Mouse (Mus musculus): ENCODE results near the gene Hsd3b6.
"Not testable (repeated sequence)": the region's sequence is repeated elsewhere in the genome, so short reads cannot be mapped to it uniquely, and the experiment has no call there.

The Hsd3b6 gene

DNA sequence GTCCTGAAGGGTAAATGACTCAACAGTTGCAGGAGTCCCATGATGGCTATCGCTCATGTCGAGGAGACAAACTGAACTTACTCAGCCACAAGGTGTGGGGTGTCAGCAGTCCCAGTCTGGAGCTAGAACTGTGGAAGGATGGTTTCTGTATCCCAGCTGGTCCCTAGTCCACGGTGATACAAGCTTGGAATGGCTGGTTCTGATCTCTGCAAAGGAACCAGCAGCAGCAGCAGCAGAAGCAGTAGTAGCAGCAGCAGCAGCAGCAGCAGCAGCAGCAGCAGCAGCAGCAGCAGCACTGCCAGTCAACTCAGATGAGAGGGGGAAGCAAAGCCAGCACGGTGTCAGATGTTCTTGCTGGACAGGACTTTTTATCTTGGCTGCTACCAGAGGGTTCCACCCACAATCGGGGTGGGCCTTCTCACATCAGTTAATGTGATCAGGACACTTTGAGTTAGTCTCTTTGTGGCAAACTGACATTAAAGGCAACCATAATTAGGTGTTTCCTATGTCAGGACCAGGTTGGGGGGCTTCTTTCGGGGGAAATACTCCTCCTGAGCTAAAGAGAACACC lies at the start of gene Hsd3b6:
Hsd3b6 (minus strand) TSS at position 343 of the 570 bp plus-strand sequence.
- DNase-seq (ENCODE audit: low spot score): no peak

- no peak for DNase-seq (ENCODE audit: low spot score)
Measured at GRCm38 (mm10) chr3:98862800-98863199, 48.6 kb upstream of the Hsd3b6 start.

DNA sequence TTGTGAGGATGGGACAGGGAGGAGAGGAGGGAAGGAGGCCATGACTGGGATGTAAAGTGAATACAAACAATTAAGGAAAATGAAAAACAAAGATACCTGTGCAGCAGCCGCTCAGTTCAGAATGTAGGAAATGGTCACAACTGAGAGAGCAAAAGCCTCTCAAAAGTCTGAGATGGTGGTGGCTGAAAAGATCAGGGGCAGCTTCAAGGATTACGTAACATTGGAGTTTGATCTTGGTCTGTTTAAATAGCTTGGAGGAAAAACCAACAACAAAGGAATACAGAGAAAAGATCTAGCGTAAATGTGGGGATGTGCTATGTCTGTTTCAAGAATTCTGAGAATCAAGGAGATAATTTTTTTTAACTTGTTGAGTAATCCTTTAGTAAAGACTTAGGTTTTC lies 45.3 kb upstream of the Hsd3b6 start, which contains the start of gene Hsd3b1:
Hsd3b1 (minus strand) TSS at position 219 of the 400 bp plus-strand sequence.
- DNase-seq (ENCODE audit: low spot score): no peak

DNA sequence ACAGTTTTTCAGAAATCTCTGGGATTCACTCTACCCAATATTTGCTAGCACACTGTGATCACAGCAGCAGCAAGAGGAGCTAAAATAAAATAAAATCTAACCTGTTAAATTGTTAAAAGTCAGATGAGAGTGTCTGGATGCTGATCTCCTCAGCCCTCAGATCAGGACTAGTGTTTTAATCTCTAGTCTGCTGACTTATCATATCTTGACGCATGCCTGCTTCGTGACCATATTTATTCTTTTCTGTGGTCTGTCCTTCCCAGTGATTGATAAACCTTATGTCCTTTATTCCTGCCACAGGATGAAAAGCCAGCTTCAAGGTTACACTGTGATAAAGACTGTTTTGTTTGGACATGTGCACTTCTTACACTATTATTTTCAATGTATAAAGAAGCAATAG lies 43.8 kb upstream of the Hsd3b6 start:
- no peak for DNase-seq (ENCODE audit: low spot score)

DNA sequence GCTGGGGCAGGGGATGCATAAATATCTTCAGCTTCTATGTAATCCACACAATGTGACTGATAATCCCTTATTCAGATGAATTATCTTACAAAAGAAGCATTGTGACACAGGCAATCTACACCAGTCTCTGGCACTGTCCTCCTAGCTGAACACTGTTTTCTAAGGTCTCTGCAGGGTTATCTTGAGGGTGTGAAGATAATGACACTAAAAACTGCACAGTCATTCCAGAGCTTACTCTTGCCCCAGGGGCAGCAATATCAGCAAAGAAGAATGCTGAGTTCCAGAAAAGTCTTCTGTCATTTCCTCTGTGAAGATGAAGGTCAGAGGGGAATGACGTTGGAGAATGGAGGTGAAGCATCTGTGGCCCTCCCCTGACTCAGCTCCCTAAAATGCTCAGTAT lies 42.6 kb upstream of the Hsd3b6 start:
- no peak for DNase-seq (ENCODE audit: low spot score)

DNA sequence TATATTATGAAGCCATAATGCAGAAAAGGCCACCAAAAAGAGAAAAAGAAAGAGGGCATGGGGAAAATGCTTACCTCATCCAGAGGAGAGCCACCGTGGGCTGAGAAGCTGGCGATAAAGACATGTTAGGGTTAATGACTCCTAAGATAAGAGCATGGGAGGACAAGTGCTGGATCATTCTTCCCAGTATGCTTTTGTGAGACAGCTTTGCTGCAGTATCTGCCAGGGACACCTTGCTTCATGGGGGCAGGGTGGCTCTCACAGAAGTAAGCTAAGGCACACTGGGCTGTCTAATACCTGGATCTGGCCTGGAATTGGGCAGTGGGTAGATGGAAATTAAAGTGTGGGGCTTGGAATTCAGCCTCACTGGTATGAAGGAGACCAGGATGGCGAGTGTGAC lies 40.9 kb upstream of the Hsd3b6 start:
- DNase-seq (ENCODE audit: low spot score): no peak

DNA sequence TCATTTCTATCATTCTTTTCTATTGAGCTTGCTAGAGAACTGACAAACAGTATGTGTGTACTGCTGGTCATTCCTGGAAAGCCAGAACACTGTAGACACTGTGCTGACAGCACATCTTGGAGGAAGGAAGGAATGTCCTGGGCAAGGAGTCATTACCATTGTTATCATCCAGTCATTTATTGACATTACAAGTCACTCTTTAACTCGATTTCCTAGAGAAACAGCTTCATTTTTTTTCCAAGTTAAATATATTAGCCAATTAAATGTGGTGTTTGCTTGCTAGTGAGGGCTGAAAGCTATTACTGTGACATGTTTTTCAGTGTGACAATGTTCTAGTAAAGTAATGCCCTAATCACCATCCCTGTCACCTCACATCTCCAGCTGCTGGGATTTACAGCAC lies 39.4 kb upstream of the Hsd3b6 start:
- no peak for DNase-seq (ENCODE audit: low spot score)

DNA sequence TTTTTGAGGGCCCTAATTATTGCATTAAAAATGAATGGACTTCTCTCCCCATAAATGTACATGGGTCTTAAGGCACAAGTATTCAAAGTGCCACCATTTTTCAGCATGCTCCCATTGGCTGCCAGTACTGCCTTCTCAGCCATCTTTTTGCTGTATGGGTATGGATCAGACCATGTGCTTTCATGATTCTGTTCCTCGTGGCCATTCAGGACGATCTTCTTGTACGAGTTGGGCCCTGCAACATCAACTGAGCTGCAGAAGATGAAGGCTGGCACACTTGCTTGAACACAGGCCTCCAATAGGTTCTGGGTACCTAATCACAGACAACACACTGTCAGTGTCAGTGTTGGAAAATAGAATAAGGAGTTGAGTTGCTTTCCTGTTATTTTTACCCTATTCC lies 38.8 kb upstream of the Hsd3b6 start:
- no peak for DNase-seq (ENCODE audit: low spot score)

DNA sequence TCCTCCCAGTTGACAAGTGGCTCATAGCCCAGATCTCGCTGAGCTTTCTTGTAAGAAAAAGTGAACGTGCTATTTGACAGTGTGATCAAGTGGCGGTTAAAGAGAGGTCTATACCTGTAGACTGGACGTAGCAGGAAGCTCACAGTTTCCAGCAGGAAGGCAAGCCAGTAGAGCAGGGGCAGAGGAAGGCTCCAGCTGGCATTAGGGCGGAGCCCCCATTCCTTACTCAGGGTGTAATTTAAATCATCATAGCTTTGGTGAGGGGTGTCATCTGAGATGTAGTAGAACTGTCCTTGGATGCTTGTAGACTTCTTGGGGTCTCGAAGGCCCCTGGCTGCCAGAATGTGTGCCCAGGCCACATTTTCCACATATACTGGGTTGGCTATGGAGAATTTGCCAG lies 38.4 kb upstream of the Hsd3b6 start:
- DNase-seq (ENCODE audit: low spot score): no peak

GRCm38 (mm10) chr3:98851853-98852252 lies 37.6 kb upstream of the Hsd3b6 start:
- no peak for DNase-seq (ENCODE audit: low spot score)

- DNase-seq (ENCODE audit: low spot score): no peak
Measured at GRCm38 (mm10) chr3:98850262-98850661, 36.0 kb upstream of the Hsd3b6 start.

GRCm38 (mm10) chr3:98848898-98849297 lies 34.7 kb upstream of the Hsd3b6 start:
- no peak for DNase-seq (ENCODE audit: low spot score)

DNA sequence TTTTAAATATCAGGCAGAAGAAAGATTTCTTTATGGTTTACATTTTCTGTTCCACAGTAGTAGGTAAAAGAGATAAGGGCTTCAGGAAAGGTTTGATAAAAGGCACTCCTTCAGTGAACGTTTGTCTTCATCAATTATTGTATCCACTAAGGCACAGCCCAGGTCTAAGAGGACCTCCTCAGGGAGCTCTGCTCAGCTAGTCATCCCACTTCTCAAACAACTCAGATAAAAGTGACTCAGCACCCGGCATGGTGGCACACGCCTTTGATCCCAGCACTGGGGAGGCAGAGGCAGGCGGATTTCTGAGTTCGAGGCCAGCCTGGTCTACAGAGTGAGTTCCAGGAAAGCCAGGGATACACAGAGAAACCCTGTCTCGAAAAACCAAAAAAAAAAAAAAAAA lies 1.6 kb downstream of the Hsd3b6 start:
- not testable (repeated sequence) for DNase-seq (ENCODE audit: low spot score)

- DNase-seq (ENCODE audit: low spot score): not testable (repeated sequence)
Measured at GRCm38 (mm10) chr3:98805032-98805431, 9.2 kb downstream of the Hsd3b6 start.

DNA sequence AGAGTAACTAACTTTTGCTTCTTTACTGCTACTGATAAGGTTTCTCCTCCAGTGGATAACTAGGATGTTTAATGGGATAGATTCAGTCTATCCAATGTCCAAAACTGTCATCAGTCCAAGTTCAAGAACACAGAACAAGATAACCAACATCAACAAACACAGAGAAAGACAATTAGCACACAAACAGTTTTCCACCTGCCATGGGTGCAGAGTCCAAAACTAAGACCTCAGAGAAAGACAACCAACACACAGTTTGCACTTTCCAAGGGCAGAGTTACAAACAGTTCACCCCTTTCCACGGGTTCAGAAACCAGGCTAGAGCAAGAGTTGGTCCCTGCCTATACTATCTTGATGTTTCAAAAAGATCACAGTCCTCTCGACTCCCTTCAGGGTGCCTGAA lies 27.7 kb downstream of the Hsd3b6 start:
- no peak for DNase-seq (ENCODE audit: low spot score)

DNA sequence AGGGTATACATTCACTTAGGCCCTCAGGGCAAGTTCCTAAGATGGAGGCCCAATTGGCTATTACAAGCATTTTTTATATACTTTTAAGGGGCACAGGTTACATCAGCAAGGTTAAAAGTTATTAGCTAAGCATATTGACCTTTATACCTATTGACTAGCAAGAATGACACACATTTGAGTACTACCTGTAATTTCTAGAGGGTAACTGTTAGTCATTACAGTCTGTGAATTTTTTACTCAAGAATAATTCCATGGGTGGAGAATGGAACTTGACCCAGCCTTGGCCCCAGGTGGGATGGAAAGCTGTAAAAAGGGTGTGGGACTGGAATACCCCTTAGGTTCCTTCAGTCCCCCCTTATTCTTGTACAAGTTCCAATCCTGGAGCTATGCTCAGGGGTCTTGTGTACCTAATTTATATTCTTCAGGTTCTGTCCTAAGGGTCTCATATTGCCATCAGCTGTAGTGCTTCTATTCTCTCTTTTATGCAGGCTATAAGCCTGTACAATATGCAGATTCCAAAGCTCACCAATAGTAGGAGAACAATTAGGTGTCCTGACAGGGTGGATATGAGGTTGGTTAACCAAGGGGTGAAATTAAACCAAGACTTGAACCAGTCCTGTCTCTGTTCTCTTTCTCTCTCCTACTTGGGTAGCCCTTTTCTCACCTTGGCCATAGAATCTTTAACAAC lies 31.9 kb downstream of the Hsd3b6 start:
- no peak for DNase-seq (ENCODE audit: low spot score)

- no peak for DNase-seq (ENCODE audit: low spot score)
Measured at GRCm38 (mm10) chr3:98780921-98781320, 33.3 kb downstream of the Hsd3b6 start.

GRCm38 (mm10) chr3:98764155-98764554 lies 50.1 kb downstream of the Hsd3b6 start:
- no peak for DNase-seq (ENCODE audit: low spot score)

- no peak for DNase-seq (ENCODE audit: low spot score)
Measured at GRCm38 (mm10) chr3:98756836-98757235, 57.4 kb downstream of the Hsd3b6 start.
